Mouse (Mus musculus) midbrain, embryonic 10.5 days (tissue): ENCODE results near the gene Pde4d. TPM values are rescaled to one million over a fixed set of nuclear protein-coding genes. Genes with fewer than 3 reads are reported as not detected.

Experiments used
- DNase-seq: peaks from one replicate; pipeline ENCODE4 v3.0.0-alpha.2; 2017; ENCODE audit warnings: low spot score
- H3K27ac ChIP-seq: fragments of 300-500 bp; sonication (generic); replicated peaks from 2 replicates; pipeline ENCODE4 v1.5.1; 2016; ENCODE audit warnings: mild to moderate bottlenecking
- H3K27me3 ChIP-seq: fragments of 300-500 bp; sonication (generic); 2 replicates; pipeline ENCODE4 v1.6.1; 2016; ENCODE audit warnings: low read depth, mild to moderate bottlenecking; ENCODE audit not compliant: poor library complexity, severe bottlenecking
- H3K36me3 ChIP-seq: fragments of 300-500 bp; sonication (generic); 2 replicates; pipeline ENCODE4 v1.6.1; 2016; ENCODE audit warnings: mild to moderate bottlenecking, moderate library complexity
- H3K4me1 ChIP-seq: fragments of 300-500 bp; sonication (generic); 2 replicates; pipeline ENCODE4 v1.6.1; 2016
- H3K4me3 ChIP-seq: fragments of 300-500 bp; sonication (generic); 2 replicates; pipeline ENCODE4 v1.5.1; 2016; ENCODE audit warnings: mild to moderate bottlenecking, moderate library complexity
- H3K9me3 ChIP-seq: fragments of 300-500 bp; sonication (generic); replicated peaks from 2 replicates; pipeline ENCODE4 v1.6.1; 2016; ENCODE audit warnings: mild to moderate bottlenecking
- WGBS: fragments of 180-500 bp; shearing (Covaris S2); methylation state at CpG from one replicate; pipeline ENCODE4 v1.1.7; 2016; 5-methylcytosine and 5-hydroxymethylcytosine counted together
- microRNA counts: library from miRNA; unstranded; fragments of <30 nt; microRNA quantifications from one replicate; lab custom pipeline; 2017
- microRNA-seq: library from miRNA; unstranded; fragments of <30 nt; microRNA quantifications from one replicate; pipeline ENCODE4, GENCODE M21; 2017
- polyA plus RNA-seq: library from polyadenylated mRNA; unstranded; fragments of >200 nt; fragmentation: Nextera tagmentation; extraction: Ambion mirVana; gene quantifications from 2 replicates; pipeline ENCODE4 v1.2.1, GENCODE M21; 2016

Pde4d gene
- polyA plus RNA-seq, 1 experiment from 2014 or later, result 10.8 TPM

GRCm38 (mm10) chr13:109985892-109986291 lies 1536.1 kb downstream of the Pde4d start:
- no peaks in the 10 kb centered on the region for H3K36me3 ChIP-seq
- no peak overlapping the region for H3K4me3 ChIP-seq
- no peak overlapping the region for H3K27ac ChIP-seq
- DNase-seq, result no peak
- WGBS, result 79% methylated on average over 5 of the region's 5 CpGs
- H3K4me1 ChIP-seq, result no peaks in the 10 kb centered on the region
- H3K27me3 ChIP-seq, result no peaks in the 10 kb centered on the region
- H3K9me3 ChIP-seq, result no peaks in the 10 kb centered on the region

GRCm38 (mm10) chr13:109992775-109993505 lies 1543.2 kb downstream of the Pde4d start:
- Histone ChIP-seq H3K27ac (no peak overlapping the region), H3K4me3 (no peak overlapping the region), H3K27me3 (no peaks in the 10 kb centered on the region), H3K4me1 (no peaks in the 10 kb centered on the region), H3K36me3 (no peaks in the 10 kb centered on the region), H3K9me3 (no peaks in the 10 kb centered on the region)
- DNase-seq, result no peak
- 84% methylated on average over 5 of the region's 5 CpGs for WGBS

- H3K4me1 ChIP-seq, result no peaks in the 10 kb centered on the region
- no peak overlapping the region for H3K27ac ChIP-seq
- no peak overlapping the region for H3K4me3 ChIP-seq
- DNase-seq, result no peak
- WGBS, result 75% methylated on average over 3 of the region's 3 CpGs
- H3K9me3 ChIP-seq, result no peaks in the 10 kb centered on the region
- H3K36me3 ChIP-seq, result no peaks in the 10 kb centered on the region
- no peaks in the 10 kb centered on the region for H3K27me3 ChIP-seq
Measured at GRCm38 (mm10) chr13:109994240-109994764, 1544.6 kb downstream of the Pde4d start.

DNA sequence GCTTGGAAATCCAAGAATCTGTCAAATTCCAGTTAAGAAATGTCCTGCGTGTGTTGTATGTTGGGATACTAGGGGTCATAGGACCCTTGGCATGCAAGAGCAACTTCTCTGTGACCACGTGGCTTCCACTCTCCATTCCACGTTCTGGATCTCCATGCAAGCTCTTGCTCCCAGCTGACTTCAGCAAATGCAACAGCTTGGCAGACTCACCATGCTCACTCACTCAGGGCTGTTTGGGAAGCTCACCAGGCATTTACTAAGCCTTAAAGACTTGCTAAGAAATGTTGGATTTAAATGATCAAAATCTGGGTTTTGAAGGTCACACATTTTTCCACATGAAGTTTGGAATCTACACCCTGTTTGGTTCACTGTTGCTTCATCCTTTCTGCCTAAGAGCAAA lies 1552.3 kb downstream of the Pde4d start:
- Histone ChIP-seq H3K27ac (no peak overlapping the region), H3K36me3 (no peaks in the 10 kb centered on the region), H3K4me1 (peaks cover 6% of the 10 kb centered on the region; the same call in 1 of the 2 replicates), H3K27me3 (no peaks in the 10 kb centered on the region), H3K4me3 (no peak overlapping the region), H3K9me3 (no peaks in the 10 kb centered on the region)
- 88% methylated on average over 3 of the region's 3 CpGs for WGBS
- no peak for DNase-seq

MicroRNAs encoded within 50 kb of the gene (microRNA counts, 519-probe panel; counts per million panel counts)
- microRNA mmu-miR-1904 (lab: Ali Mortazavi, UCI) (not detected), microRNA mmu-miR-582-3p (lab: Ali Mortazavi, UCI) (not detected), microRNA mmu-miR-582-5p (lab: Ali Mortazavi, UCI) (not detected)

Small RNA genes within 50 kb of the gene (microRNA-seq; reads per million reads assigned to microRNA genes)
- gene Mir1904, result not detected
- 22.1 reads per million, percentile 32 among the genes with 10 or more reads in this experiment for gene Mir582

Other genes with a start within 250 kb of the Pde4d start
- 0.52 and 1.0 TPM in 2 replicates for gene Elovl7, start 235.5 kb upstream of the Pde4d start, polyA plus RNA-seq
- 18.8 and 18.9 TPM in 2 replicates for gene Depdc1b, start 133.6 kb upstream of the Pde4d start, polyA plus RNA-seq